Mouse (Mus musculus) adrenal gland, adult (tissue): ENCODE results near the gene Erc2.

ENCODE experiments used
- DNase-seq, 2 experiments: peaks; one replicate each; pipeline ENCODE4 v3.0.0; 2022 to 2023; ENCODE audit warnings: low spot score in 1 of 2; ENCODE audit not compliant: inconsistent age in 2 of 2

Gene Erc2

GRCm38 (mm10) chr14:27667016-27667852, 45.0 kb downstream of the Erc2 start:
- DNase-seq: no peak

- DNase-seq: no peak
These were observed 45.9 kb downstream of the Erc2 start for GRCm38 (mm10) chr14:27668151-27668550.

- no peak for DNase-seq
These were observed 47.7 kb downstream of the Erc2 start for GRCm38 (mm10) chr14:27669939-27670338.

GRCm38 (mm10) chr14:27672761-27673160, 50.5 kb downstream of the Erc2 start:
- DNase-seq: no peak

GRCm38 (mm10) chr14:27674096-27674495, 51.9 kb downstream of the Erc2 start:
- DNase-seq: no peak

GRCm38 (mm10) chr14:27674561-27674960, 52.3 kb downstream of the Erc2 start:
- DNase-seq: no peak

- DNase-seq: peak in 1 of 2 experiments; percentile 51
These were observed 52.8 kb downstream of the Erc2 start for GRCm38 (mm10) chr14:27675071-27675470.

GRCm38 (mm10) chr14:27682368-27683052, 60.3 kb downstream of the Erc2 start:
- DNase-seq: no peak

- DNase-seq: no peak
These were observed 73.6 kb downstream of the Erc2 start for GRCm38 (mm10) chr14:27695781-27696180.

GRCm38 (mm10) chr14:27717364-27717763, 95.1 kb downstream of the Erc2 start:
- no peak for DNase-seq

- no peak for DNase-seq
These were observed 97.4 kb downstream of the Erc2 start for GRCm38 (mm10) chr14:27719601-27720000.

GRCm38 (mm10) chr14:27720944-27721343, 98.7 kb downstream of the Erc2 start:
- DNase-seq: no peak

- no peak for DNase-seq
These were observed 99.5 kb downstream of the Erc2 start for GRCm38 (mm10) chr14:27721759-27722158.

- DNase-seq: no peak
These were observed 105.3 kb downstream of the Erc2 start for GRCm38 (mm10) chr14:27727541-27727940.

- peak in 1 of 2 experiments; percentile 12 for DNase-seq
These were observed 108.9 kb downstream of the Erc2 start for GRCm38 (mm10) chr14:27731086-27731485.

- no peak for DNase-seq
These were observed 117.2 kb downstream of the Erc2 start for GRCm38 (mm10) chr14:27739436-27739835.

GRCm38 (mm10) chr14:27741248-27741916, 119.2 kb downstream of the Erc2 start:
- peak; percentile 46 to 87 for DNase-seq

GRCm38 (mm10) chr14:27754340-27754739, 132.1 kb downstream of the Erc2 start:
- DNase-seq: peak; percentile 52 to 75

GRCm38 (mm10) chr14:27756901-27757300, 134.7 kb downstream of the Erc2 start:
- peak; percentile 51 to 81 for DNase-seq

- DNase-seq: peak in 1 of 2 experiments; percentile 35
These were observed 136.0 kb downstream of the Erc2 start for GRCm38 (mm10) chr14:27758230-27758629.

GRCm38 (mm10) chr14:27759069-27759628, 136.9 kb downstream of the Erc2 start:
- DNase-seq: no peak
